Mouse (Mus musculus) E14TG2a.4 (cell line): ENCODE results near the gene Fam227a.

Experiments used
- H3K27me3 ChIP-seq: 2 replicates; pipeline ENCODE4 v1.6.1; 2014; ENCODE audit warnings: low read length, control low read depth; ENCODE audit not compliant: insufficient read depth
- H3K36me3 ChIP-seq: 2 replicates; pipeline ENCODE4 v1.6.1; 2014; ENCODE audit warnings: low read length, control low read depth; ENCODE audit not compliant: insufficient read depth
- H3K4me1 ChIP-seq: replicated peaks from 2 replicates; pipeline ENCODE4 v1.6.1; 2014; ENCODE audit warnings: low read depth, low read length, control low read depth
- H3K4me3 ChIP-seq: replicated peaks from 2 replicates; pipeline ENCODE4 v1.5.1; 2014; ENCODE audit warnings: mild to moderate bottlenecking, low read length
- H3K9me3 ChIP-seq: 2 replicates; pipeline ENCODE4 v1.6.1; 2014; ENCODE audit warnings: low read length, control low read depth
- CTCF ChIP-seq: conservative IDR thresholded peaks from 2 replicates; pipeline ENCODE4 v1.5.1; 2014; ENCODE audit warnings: low read length
- NANOG ChIP-seq: IDR thresholded peaks from 2 replicates; pipeline ENCODE4 v1.6.1; 2014; ENCODE audit warnings: borderline replicate concordance, low read length, mixed read lengths
- POU5F1 ChIP-seq: IDR thresholded peaks from 2 replicates; pipeline ENCODE4 v1.6.1; 2014; ENCODE audit warnings: low read length, borderline replicate concordance

The Fam227a gene

GRCm38 (mm10) chr15:79615501-79615900, 43.3 kb downstream of the Fam227a start:
- Histone ChIP-seq H3K4me3 (no peak overlapping the region), H3K27me3 (no peaks in the 10 kb centered on the region), H3K9me3 (no peaks in the 10 kb centered on the region), H3K36me3 (peaks cover 5% of the 10 kb centered on the region; the same call in 1 of the 2 replicates), H3K4me1 (peaks cover 75% of the 10 kb centered on the region)
- TF ChIP-seq POU5F1 (no peak), CTCF (no peak), NANOG (no peak)

- H3K36me3 ChIP-seq, result no peaks in the 10 kb centered on the region
- H3K27me3 ChIP-seq, result no peaks in the 10 kb centered on the region
- no peak for TF ChIP-seq CTCF
- no peak for TF ChIP-seq POU5F1
- no peak for TF ChIP-seq NANOG
- H3K4me3 ChIP-seq, result no peak overlapping the region
- H3K4me1 ChIP-seq, result peaks cover 54% of the 10 kb centered on the region
- peaks cover 6% of the 10 kb centered on the region; the same call in 1 of the 2 replicates for H3K9me3 ChIP-seq
These were observed 49.5 kb downstream of the Fam227a start for GRCm38 (mm10) chr15:79609226-79609625.

GRCm38 (mm10) chr15:79608214-79608613, 50.5 kb downstream of the Fam227a start:
- no peak overlapping the region for H3K4me3 ChIP-seq
- peaks cover 49% of the 10 kb centered on the region for H3K4me1 ChIP-seq
- TF ChIP-seq CTCF (no peak), NANOG (no peak)
- no peaks in the 10 kb centered on the region for H3K27me3 ChIP-seq
- H3K36me3 ChIP-seq, result peaks cover 2% of the 10 kb centered on the region
- H3K9me3 ChIP-seq, result peaks cover 6% of the 10 kb centered on the region; the same call in 1 of the 2 replicates

DNA sequence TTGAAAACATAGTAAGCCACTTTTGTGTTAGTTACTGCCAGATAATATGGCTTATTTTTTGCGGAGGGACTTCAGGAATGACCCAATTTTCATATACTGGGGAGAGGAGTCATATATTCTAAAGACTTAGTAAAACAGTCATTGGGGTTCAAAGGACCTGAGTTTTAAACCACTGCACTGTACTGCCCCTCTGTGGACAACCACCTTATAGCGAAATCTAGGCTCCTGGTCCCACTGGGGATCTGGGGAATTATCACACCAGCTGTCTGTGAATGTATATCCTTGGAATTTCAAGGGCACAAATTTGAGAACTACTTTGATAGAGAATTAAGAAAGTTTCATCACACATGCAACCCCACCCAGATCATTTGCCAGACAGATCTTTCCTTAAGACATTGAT, 51.0 kb downstream of the Fam227a start:
- Histone ChIP-seq H3K4me3 (no peak overlapping the region), H3K4me1 (peaks cover 45% of the 10 kb centered on the region), H3K27me3 (no peaks in the 10 kb centered on the region), H3K9me3 (peaks cover 6% of the 10 kb centered on the region; the same call in 1 of the 2 replicates), H3K36me3 (peaks cover 6% of the 10 kb centered on the region)
- TF ChIP-seq CTCF (peak; percentile 26), POU5F1 (no peak)

GRCm38 (mm10) chr15:79606161-79606560, 52.6 kb downstream of the Fam227a start:
- TF ChIP-seq NANOG (no peak), POU5F1 (no peak)
- H3K4me1 ChIP-seq, result peaks cover 39% of the 10 kb centered on the region
- peaks cover 22% of the 10 kb centered on the region for H3K36me3 ChIP-seq
- no peaks in the 10 kb centered on the region for H3K27me3 ChIP-seq
- peaks cover 6% of the 10 kb centered on the region; the same call in 1 of the 2 replicates for H3K9me3 ChIP-seq
- no peak overlapping the region; the same call in 1 of the 2 replicates for H3K4me3 ChIP-seq

GRCm38 (mm10) chr15:79604990-79605665, 53.6 kb downstream of the Fam227a start, which contains the start of gene Dmc1:
Gene Dmc1, minus strand, starts transcription at chr15:79605109.
- peaks cover 32% of the 10 kb centered on the region for H3K36me3 ChIP-seq
- peaks cover 4% of the 10 kb centered on the region; the same call in 1 of the 2 replicates for H3K9me3 ChIP-seq
- H3K27me3 ChIP-seq, result no peaks in the 10 kb centered on the region
- TF ChIP-seq CTCF (no peak), NANOG (no peak), POU5F1 (no peak)
- H3K4me3 ChIP-seq, result peak within 1 kb of the TSS; percentile 78
- H3K4me1 ChIP-seq, result peaks cover 37% of the 10 kb centered on the region

DNA sequence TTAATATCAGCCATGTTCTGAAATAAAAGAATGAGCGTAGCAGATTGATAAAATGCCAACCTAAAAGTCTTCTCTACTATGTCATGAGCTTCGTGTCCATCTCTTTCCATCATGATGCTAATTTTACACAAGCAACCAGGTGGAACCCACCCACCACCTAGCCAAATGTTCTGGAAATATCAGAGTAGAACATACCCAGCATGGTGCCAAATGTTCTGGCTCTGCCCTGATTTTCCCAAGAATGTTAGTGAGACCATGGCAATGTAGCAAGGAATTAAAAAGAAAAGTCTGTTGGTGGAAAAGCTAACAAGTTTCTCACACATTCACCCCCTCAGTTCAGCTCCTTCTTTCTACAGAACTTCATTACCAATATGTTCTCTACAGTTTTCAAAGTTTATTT, 58.6 kb downstream of the Fam227a start:
- TF ChIP-seq CTCF (no peak), POU5F1 (no peak), NANOG (no peak)
- H3K4me1 ChIP-seq, result peaks cover 6% of the 10 kb centered on the region
- no peaks in the 10 kb centered on the region for H3K27me3 ChIP-seq
- peaks cover 74% of the 10 kb centered on the region for H3K36me3 ChIP-seq
- no peak overlapping the region for H3K4me3 ChIP-seq
- no peaks in the 10 kb centered on the region for H3K9me3 ChIP-seq

DNA sequence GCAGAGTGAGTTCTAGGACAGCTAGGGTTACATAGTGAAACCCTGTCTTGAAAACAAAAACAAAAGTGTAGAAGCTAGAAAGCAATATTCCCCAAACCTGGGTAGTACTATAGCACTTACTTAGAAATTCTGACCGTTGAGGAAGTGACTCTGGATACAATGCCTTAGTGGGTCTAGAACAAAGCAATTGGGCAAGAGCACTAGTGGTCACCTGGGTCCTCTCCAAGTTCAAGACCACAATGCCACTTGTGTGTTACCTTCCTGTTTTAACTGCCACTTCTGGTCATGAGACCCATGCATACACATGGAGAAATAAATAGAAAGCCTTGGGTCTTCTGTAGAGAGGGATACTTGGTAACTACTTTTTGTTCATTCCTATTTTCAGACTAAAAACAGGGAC, 60.0 kb downstream of the Fam227a start:
- Histone ChIP-seq H3K36me3 (peaks cover 82% of the 10 kb centered on the region), H3K4me3 (no peak overlapping the region), H3K4me1 (no peaks in the 10 kb centered on the region), H3K9me3 (no peaks in the 10 kb centered on the region), H3K27me3 (no peaks in the 10 kb centered on the region)
- TF ChIP-seq CTCF (no peak), POU5F1 (no peak), NANOG (no peak)

- Histone ChIP-seq H3K27me3 (no peaks in the 10 kb centered on the region), H3K4me1 (no peaks in the 10 kb centered on the region), H3K36me3 (peaks cover 22% of the 10 kb centered on the region), H3K9me3 (peaks cover 47% of the 10 kb centered on the region), H3K4me3 (no peak overlapping the region)
- TF ChIP-seq CTCF, result no peak
- TF ChIP-seq POU5F1, result no peak
- no peak for TF ChIP-seq NANOG
These were observed 77.2 kb downstream of the Fam227a start for GRCm38 (mm10) chr15:79581581-79581980.
